Mouse (Mus musculus) hindbrain, embryonic 10.5 days (tissue): ENCODE data around the gene Zfp174. TPM values are rescaled to one million over a fixed set of nuclear protein-coding genes. Genes with fewer than 3 reads are reported as not detected.
"Not testable (repeated sequence)": the region's sequence is repeated elsewhere in the genome, so short reads cannot be mapped to it uniquely, and the experiment has no call there.

Source experiments
- DNase-seq: peaks from one replicate; pipeline ENCODE4 v3.0.0-alpha.2; 2017; ENCODE audit warnings: low spot score
- H3K27ac ChIP-seq: fragments of 300-500 bp; sonication (generic); 2 replicates; pipeline ENCODE4 v1.5.1; 2016; ENCODE audit warnings: mild to moderate bottlenecking, moderate library complexity
- H3K27me3 ChIP-seq: fragments of 300-500 bp; sonication (generic); 2 replicates; pipeline ENCODE4 v1.6.1; 2016; ENCODE audit warnings: mild to moderate bottlenecking; ENCODE audit not compliant: poor library complexity, insufficient read depth, severe bottlenecking
- H3K36me3 ChIP-seq: fragments of 300-500 bp; sonication (generic); 2 replicates; pipeline ENCODE4 v1.6.1; 2016; ENCODE audit warnings: mild to moderate bottlenecking, moderate library complexity
- H3K4me1 ChIP-seq: fragments of 300-500 bp; sonication (generic); replicated peaks from 2 replicates; pipeline ENCODE4 v1.6.1; 2016; ENCODE audit warnings: mild to moderate bottlenecking
- H3K4me3 ChIP-seq: fragments of 300-500 bp; sonication (generic); 2 replicates; pipeline ENCODE4 v1.5.1; 2016; ENCODE audit warnings: mild to moderate bottlenecking, moderate library complexity
- H3K9me3 ChIP-seq: fragments of 300-500 bp; sonication (generic); 2 replicates; pipeline ENCODE4 v1.6.1; 2016; ENCODE audit warnings: mild to moderate bottlenecking, moderate library complexity
- WGBS: fragments of 180-500 bp; shearing (Covaris S2); methylation state at CpG from one replicate; pipeline ENCODE4 v1.1.7; 2016; 5-methylcytosine and 5-hydroxymethylcytosine counted together
- polyA plus RNA-seq: library from polyadenylated mRNA; unstranded; fragments of >200 nt; fragmentation: Nextera tagmentation; extraction: Ambion mirVana; gene quantifications from 2 replicates; pipeline ENCODE4 v1.2.1, GENCODE M21; 2016

The Zfp174 gene
- polyA plus RNA-seq, 1 experiment from 2014 or later, result 0.94 TPM

GRCm38 (mm10) chr16:3851301-3851700, 4.2 kb downstream of the Zfp174 start:
- DNase-seq, H3K27me3 ChIP-seq, H3K4me3 ChIP-seq, H3K36me3 ChIP-seq, H3K27ac ChIP-seq, H3K9me3 ChIP-seq: not testable (repeated sequence)
- 88% methylated on average over 13 of the region's 13 CpGs for WGBS
- peaks cover 14% of the 10 kb centered on the region for H3K4me1 ChIP-seq

GRCm38 (mm10) chr16:3852586-3852985, 5.5 kb downstream of the Zfp174 start:
- 23% methylated on average over 12 of the region's 12 CpGs for WGBS
- Histone ChIP-seq H3K36me3 (no peaks in the 10 kb centered on the region), H3K9me3 (0 out of 2 replicates have a peak, but pooled peaks cover 2% of the 10 kb centered on the region), H3K27ac (no peak overlapping the region), H3K27me3 (no peaks in the 10 kb centered on the region), H3K4me1 (peaks cover 8% of the 10 kb centered on the region), H3K4me3 (no peak overlapping the region)
- DNase-seq, result peak; percentile 38

GRCm38 (mm10) chr16:3854437-3855182, 7.5 kb downstream of the Zfp174 start:
- 45% methylated on average over 11 of the region's 11 CpGs for WGBS
- DNase-seq, result no peak

GRCm38 (mm10) chr16:3855776-3856175, 8.7 kb downstream of the Zfp174 start:
- Histone ChIP-seq H3K9me3 (0 out of 2 replicates have a peak, but pooled peaks cover 2% of the 10 kb centered on the region), H3K4me1 (peaks cover 4% of the 10 kb centered on the region), H3K4me3 (no peak overlapping the region), H3K27ac (no peak overlapping the region), H3K36me3 (peaks cover 4% of the 10 kb centered on the region; the same call in 1 of the 2 replicates), H3K27me3 (no peaks in the 10 kb centered on the region)
- DNase-seq, result no peak
- WGBS, result 93% methylated on average over 1 of the region's 1 CpGs

More at GRCm38 (mm10) chr16:3854437-3855182, 7.5 kb downstream of the Zfp174 start:
- Histone ChIP-seq H3K27ac (no peak overlapping the region), H3K9me3 (0 out of 2 replicates have a peak, but pooled peaks cover 2% of the 10 kb centered on the region), H3K4me3 (no peak overlapping the region), H3K27me3 (no peaks in the 10 kb centered on the region), H3K4me1 (peaks cover 4% of the 10 kb centered on the region), H3K36me3 (no peaks in the 10 kb centered on the region)

GRCm38 (mm10) chr16:3859254-3859653, 12.2 kb downstream of the Zfp174 start:
- WGBS, result 95% methylated on average over 4 of the region's 4 CpGs
- no peaks in the 10 kb centered on the region for H3K27me3 ChIP-seq
- peaks cover 27% of the 10 kb centered on the region for H3K36me3 ChIP-seq
- no peak for DNase-seq
- H3K4me3 ChIP-seq, result no peak overlapping the region
- H3K4me1 ChIP-seq, result no peaks in the 10 kb centered on the region
- no peaks in the 10 kb centered on the region for H3K9me3 ChIP-seq
- no peak overlapping the region for H3K27ac ChIP-seq

GRCm38 (mm10) chr16:3871815-3872214, 24.7 kb downstream of the Zfp174 start:
- H3K4me1 ChIP-seq, result peaks cover 22% of the 10 kb centered on the region
- WGBS, result 1% methylated on average over 16 of the region's 16 CpGs
- H3K27ac ChIP-seq, result peak overlapping the region; percentile 82
- H3K9me3 ChIP-seq, result no peaks in the 10 kb centered on the region
- H3K36me3 ChIP-seq, result peaks cover 21% of the 10 kb centered on the region
- DNase-seq, result no peak
- no peaks in the 10 kb centered on the region for H3K27me3 ChIP-seq
- peak overlapping the region; percentile 61 for H3K4me3 ChIP-seq

GRCm38 (mm10) chr16:3872216-3873047, 25.4 kb downstream of the Zfp174 start, which contains the start of gene Naa60:
Gene Naa60, plus strand, starts transcription at chr16:3872375.
- 4% methylated on average over 47 of the region's 47 CpGs for WGBS
- Histone ChIP-seq H3K36me3 (peaks cover 22% of the 10 kb centered on the region), H3K4me1 (peaks cover 22% of the 10 kb centered on the region), H3K27ac (peak within 1 kb of the TSS; percentile 82), H3K27me3 (no peaks in the 10 kb centered on the region), H3K4me3 (peak within 1 kb of the TSS; percentile 61), H3K9me3 (no peaks in the 10 kb centered on the region)
- DNase-seq, result peak; percentile 95

GRCm38 (mm10) chr16:3876346-3876745, 29.3 kb downstream of the Zfp174 start:
- Histone ChIP-seq H3K27me3 (no peaks in the 10 kb centered on the region), H3K36me3 (peaks cover 27% of the 10 kb centered on the region), H3K4me1 (peaks cover 18% of the 10 kb centered on the region), H3K9me3 (no peaks in the 10 kb centered on the region), H3K4me3 (no peak overlapping the region), H3K27ac (no peak overlapping the region)
- WGBS, result 95% methylated on average over 4 of the region's 4 CpGs
- no peak for DNase-seq

GRCm38 (mm10) chr16:3884201-3885064, 37.4 kb downstream of the Zfp174 start, which contains the start of the genes Zfp597 and Gm20695:
Gene Zfp597, minus strand, starts transcription at chr16:3884561.
Gene Gm20695, plus strand, starts transcription at chr16:3884648.
- Histone ChIP-seq H3K27ac (peak within 1 kb of the TSS; percentile 95), H3K36me3 (peaks cover 16% of the 10 kb centered on the region), H3K4me3 (peak within 1 kb of the TSS; percentile 95), H3K27me3 (no peaks in the 10 kb centered on the region), H3K4me1 (peaks cover 16% of the 10 kb centered on the region), H3K9me3 (no peaks in the 10 kb centered on the region)
- DNase-seq, result peak; percentile 96
- under 1% methylated on average over 88 of the region's 88 CpGs for WGBS

- peak overlapping the region; percentile 95 for H3K27ac ChIP-seq
- H3K36me3 ChIP-seq, result peaks cover 14% of the 10 kb centered on the region
- peak overlapping the region; percentile 95 for H3K4me3 ChIP-seq
- H3K4me1 ChIP-seq, result peaks cover 16% of the 10 kb centered on the region
- DNase-seq, result no peak
- no peaks in the 10 kb centered on the region for H3K27me3 ChIP-seq
- no peaks in the 10 kb centered on the region for H3K9me3 ChIP-seq
- 5% methylated on average over 10 of the region's 10 CpGs for WGBS
These were observed 38.1 kb downstream of the Zfp174 start for GRCm38 (mm10) chr16:3885065-3885670.

GRCm38 (mm10) chr16:3891621-3892295, 44.7 kb downstream of the Zfp174 start:
- 95% methylated on average over 14 of the region's 14 CpGs for WGBS
- DNase-seq, result no peak

More at GRCm38 (mm10) chr16:3891621-3892295, 44.7 kb downstream of the Zfp174 start:
- Histone ChIP-seq H3K36me3 (peaks cover 22% of the 10 kb centered on the region), H3K27me3 (no peaks in the 10 kb centered on the region), H3K9me3 (no peaks in the 10 kb centered on the region), H3K27ac (no peak overlapping the region), H3K4me3 (no peak overlapping the region), H3K4me1 (no peaks in the 10 kb centered on the region)
